Mouse (Mus musculus): Measurements from ENCODE around the gene Lrrc1. TPM values are rescaled to one million over a fixed set of nuclear protein-coding genes. Genes with fewer than 3 reads are reported as not detected.

The Lrrc1 gene
- total and polyA plus RNA-seq, 3 experiments = 13.3 to 21.5 (median 13.8) TPM

DNA sequence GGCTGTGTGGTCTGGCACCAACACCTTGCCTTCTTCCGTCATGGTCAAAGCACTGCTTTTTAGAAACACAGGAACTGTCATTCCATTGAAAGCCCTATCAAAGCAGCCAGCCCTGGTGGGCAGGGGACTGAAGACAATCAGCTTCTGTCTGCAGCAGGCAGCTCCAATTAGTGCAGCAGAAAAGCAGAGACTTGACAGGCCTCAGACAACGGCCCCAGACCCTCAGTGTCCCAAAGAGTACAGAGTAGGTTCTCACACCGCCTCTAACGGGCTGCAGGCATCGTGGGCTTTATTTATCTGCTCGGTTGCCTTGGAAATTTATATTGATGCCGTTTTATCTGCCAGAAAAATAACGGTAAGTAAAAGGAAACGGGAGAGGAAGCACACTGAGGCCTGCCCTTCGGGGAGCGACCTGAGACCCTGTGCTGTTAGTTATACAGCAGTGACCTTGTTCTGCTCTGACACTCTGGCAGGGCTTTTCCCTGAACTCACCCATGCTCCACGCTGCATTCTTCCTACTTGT, 48.1 kb downstream of the Lrrc1 start:
- H3K4me3 ChIP-seq = no peak overlapping the region
- WGBS = 24% methylated on average over 12 of the region's 12 CpGs
- intact Hi-C loops (cut with DNase I) = no loop called here
- 0 out of 2 replicates have a peak, but pooled peaks cover 4% of the 10 kb centered on the region for H3K79me2 ChIP-seq (replicated peaks; ENCODE audit: control insufficient read depth, insufficient read depth, low read length)
- H3K27ac ChIP-seq = no peak overlapping the region; the same call in 1 of the 2 replicates
- no peak overlapping the region for H3K9ac ChIP-seq (ENCODE audit: low read depth, low read length)
- peaks cover 9% of the 10 kb centered on the region for H3K4me1 ChIP-seq (ENCODE audit: control insufficient read depth, insufficient read depth, low read length)
- no peaks in the 10 kb centered on the region; the same call in 1 of the 2 replicates for H3K36me3 ChIP-seq (ENCODE audit: control insufficient read depth, insufficient read depth, low read length)
- DNase-seq = no peak
- TF ChIP-seq EP300 (IDR thresholded peaks at IDR 0.05; ENCODE audit: insufficient read depth, low read depth, low read length) (no peak), POLR2A (IDR thresholded peaks at IDR 0.05; ENCODE audit: insufficient read depth, low read depth, low read length) (no peak), CTCF (IDR thresholded peaks at IDR 0.05) (no peak)
- no peaks in the 10 kb centered on the region for H3K27me3 ChIP-seq (ENCODE audit: control insufficient read depth, insufficient read depth, low read length)

DNA sequence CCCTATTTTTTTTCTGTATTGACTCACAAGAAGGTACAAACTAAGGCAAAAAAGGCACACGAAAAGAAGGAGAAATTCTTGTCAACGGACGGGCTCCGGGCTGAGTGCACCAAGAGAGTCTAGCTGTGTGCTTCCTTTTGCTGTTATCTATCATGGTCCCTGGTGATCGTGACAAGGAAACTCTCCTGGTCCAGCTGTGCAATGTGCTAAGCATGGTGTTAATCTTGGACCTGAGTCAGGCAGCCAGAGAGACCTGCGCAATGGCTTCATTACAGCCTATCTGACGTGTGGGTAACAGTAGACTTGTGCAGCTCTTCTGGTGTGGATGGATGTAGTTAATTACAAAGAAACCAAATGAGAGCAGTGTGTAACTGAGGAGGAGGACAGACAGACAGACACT, 50.4 kb downstream of the Lrrc1 start:
- peaks cover 9% of the 10 kb centered on the region for H3K4me1 ChIP-seq (ENCODE audit: control insufficient read depth, insufficient read depth, low read length)
- WGBS = 65% methylated on average over 7 of the region's 7 CpGs
- no peak overlapping the region for H3K9ac ChIP-seq (ENCODE audit: low read depth, low read length)
- intact Hi-C loops (cut with DNase I) = no loop called here
- DNase-seq = no peak
- H3K27me3 ChIP-seq (ENCODE audit: control insufficient read depth, insufficient read depth, low read length) = no peaks in the 10 kb centered on the region
- H3K79me2 ChIP-seq (replicated peaks; ENCODE audit: control insufficient read depth, insufficient read depth, low read length) = 0 out of 2 replicates have a peak, but pooled peaks cover 1% of the 10 kb centered on the region
- no peak for TF ChIP-seq EP300 (IDR thresholded peaks at IDR 0.05; ENCODE audit: insufficient read depth, low read depth, low read length)
- TF ChIP-seq CTCF (IDR thresholded peaks at IDR 0.05) = no peak
- TF ChIP-seq POLR2A (IDR thresholded peaks at IDR 0.05; ENCODE audit: insufficient read depth, low read depth, low read length) = no peak
- no peak overlapping the region for H3K27ac ChIP-seq
- H3K36me3 ChIP-seq (ENCODE audit: control insufficient read depth, insufficient read depth, low read length) = no peaks in the 10 kb centered on the region; the same call in 1 of the 2 replicates
- no peak overlapping the region for H3K4me3 ChIP-seq

DNA sequence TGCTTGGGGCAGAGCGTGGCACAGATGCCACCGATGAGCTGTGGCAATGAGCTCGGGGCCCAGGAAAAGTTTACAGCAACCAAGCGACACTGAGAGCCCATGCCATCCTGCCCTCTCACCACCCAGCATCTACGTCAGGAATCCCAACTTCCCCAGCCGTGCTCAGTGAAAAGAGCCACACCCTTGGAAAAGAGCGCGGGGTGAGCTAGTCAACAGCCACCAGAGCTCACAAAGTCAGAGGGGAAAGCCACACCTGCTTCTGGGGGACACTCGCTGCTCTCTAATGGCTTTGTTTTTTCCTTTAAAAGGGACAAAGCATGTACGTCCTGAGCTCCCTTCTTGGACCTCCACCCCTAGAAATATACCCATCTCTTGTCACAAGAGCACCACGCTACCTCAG, 56.1 kb downstream of the Lrrc1 start:
- Histone ChIP-seq H3K4me1 (ENCODE audit: control insufficient read depth, insufficient read depth, low read length) (no peaks in the 10 kb centered on the region), H3K36me3 (ENCODE audit: control insufficient read depth, insufficient read depth, low read length) (no peaks in the 10 kb centered on the region), H3K4me3 (no peak overlapping the region), H3K79me2 (replicated peaks; ENCODE audit: control insufficient read depth, insufficient read depth, low read length) (no peaks in the 10 kb centered on the region; the same call in 1 of the 2 replicates), H3K27ac (no peak overlapping the region), H3K27me3 (ENCODE audit: control insufficient read depth, insufficient read depth, low read length) (no peaks in the 10 kb centered on the region), H3K9ac (ENCODE audit: low read depth, low read length) (no peak overlapping the region)
- TF ChIP-seq POLR2A (IDR thresholded peaks at IDR 0.05; ENCODE audit: insufficient read depth, low read depth, low read length) (no peak), EP300 (IDR thresholded peaks at IDR 0.05; ENCODE audit: insufficient read depth, low read depth, low read length) (no peak), CTCF (IDR thresholded peaks at IDR 0.05) (no peak)
- 82% methylated on average over 11 of the region's 11 CpGs for WGBS
- no peak for DNase-seq
- intact Hi-C loops (cut with DNase I) = no loop called here

DNA sequence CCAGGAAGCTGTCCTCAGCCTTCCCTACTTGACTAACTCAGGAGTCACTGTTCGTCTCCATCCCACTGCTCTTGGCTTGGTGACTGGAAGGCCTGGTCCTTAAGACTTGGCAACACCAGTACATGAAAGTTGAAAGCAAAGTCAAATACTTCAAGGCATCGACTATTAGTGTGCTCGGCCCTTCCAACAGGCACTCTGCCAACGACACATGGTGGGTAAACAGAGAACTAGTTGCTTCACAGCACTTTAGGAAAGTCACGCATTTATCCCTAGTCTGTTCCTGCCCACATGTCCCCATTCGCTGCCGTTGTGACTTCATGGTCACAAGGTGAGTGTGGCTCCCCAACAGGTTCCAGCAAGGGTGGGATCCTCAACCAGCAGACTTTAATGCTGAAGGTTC, 57.2 kb downstream of the Lrrc1 start:
- 69% methylated on average over 7 of the region's 7 CpGs for WGBS
- no peak for DNase-seq
- TF ChIP-seq CTCF (IDR thresholded peaks at IDR 0.05) (no peak), EP300 (IDR thresholded peaks at IDR 0.05; ENCODE audit: insufficient read depth, low read depth, low read length) (no peak), POLR2A (IDR thresholded peaks at IDR 0.05; ENCODE audit: insufficient read depth, low read depth, low read length) (no peak)
- H3K4me3 ChIP-seq = no peak overlapping the region
- intact Hi-C loops (cut with DNase I) = no loop called here
- no peaks in the 10 kb centered on the region for H3K27me3 ChIP-seq (ENCODE audit: control insufficient read depth, insufficient read depth, low read length)
- no peak overlapping the region for H3K27ac ChIP-seq
- no peaks in the 10 kb centered on the region; the same call in 1 of the 2 replicates for H3K79me2 ChIP-seq (replicated peaks; ENCODE audit: control insufficient read depth, insufficient read depth, low read length)
- H3K36me3 ChIP-seq (ENCODE audit: control insufficient read depth, insufficient read depth, low read length) = no peaks in the 10 kb centered on the region
- no peaks in the 10 kb centered on the region for H3K4me1 ChIP-seq (ENCODE audit: control insufficient read depth, insufficient read depth, low read length)
- no peak overlapping the region for H3K9ac ChIP-seq (ENCODE audit: low read depth, low read length)

DNA sequence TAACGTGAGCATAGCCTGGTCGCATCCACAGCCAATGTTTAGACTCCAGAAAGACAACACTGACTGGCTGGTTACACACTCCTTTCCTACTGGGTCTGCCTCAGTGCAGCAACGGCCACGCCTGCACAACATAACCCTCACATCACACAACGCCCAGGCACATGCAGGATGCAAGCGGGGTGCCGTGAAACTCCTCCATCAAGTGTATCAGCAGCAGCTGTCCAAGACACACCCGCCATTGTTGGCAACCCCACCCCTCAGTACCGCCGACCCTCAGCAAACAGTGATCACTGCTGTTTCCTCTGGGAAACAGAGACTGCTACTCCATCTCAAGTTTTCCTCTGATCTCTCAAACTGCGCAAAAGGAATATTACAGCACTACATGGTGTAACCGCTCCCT, 58.8 kb downstream of the Lrrc1 start:
- 66% methylated on average over 12 of the region's 12 CpGs for WGBS
- H3K79me2 ChIP-seq (replicated peaks; ENCODE audit: control insufficient read depth, insufficient read depth, low read length) = no peaks in the 10 kb centered on the region; the same call in 1 of the 2 replicates
- DNase-seq = no peak
- H3K4me3 ChIP-seq = no peak overlapping the region
- H3K27me3 ChIP-seq (ENCODE audit: control insufficient read depth, insufficient read depth, low read length) = no peaks in the 10 kb centered on the region
- H3K9ac ChIP-seq (ENCODE audit: low read depth, low read length) = no peak overlapping the region
- no peak overlapping the region for H3K27ac ChIP-seq
- TF ChIP-seq EP300 (IDR thresholded peaks at IDR 0.05; ENCODE audit: insufficient read depth, low read depth, low read length) (no peak), POLR2A (IDR thresholded peaks at IDR 0.05; ENCODE audit: insufficient read depth, low read depth, low read length) (no peak), CTCF (IDR thresholded peaks at IDR 0.05) (no peak)
- H3K4me1 ChIP-seq (ENCODE audit: control insufficient read depth, insufficient read depth, low read length) = peaks cover 2% of the 10 kb centered on the region
- H3K36me3 ChIP-seq (ENCODE audit: control insufficient read depth, insufficient read depth, low read length) = no peaks in the 10 kb centered on the region
- intact Hi-C loops (cut with DNase I) = no loop called here

DNA sequence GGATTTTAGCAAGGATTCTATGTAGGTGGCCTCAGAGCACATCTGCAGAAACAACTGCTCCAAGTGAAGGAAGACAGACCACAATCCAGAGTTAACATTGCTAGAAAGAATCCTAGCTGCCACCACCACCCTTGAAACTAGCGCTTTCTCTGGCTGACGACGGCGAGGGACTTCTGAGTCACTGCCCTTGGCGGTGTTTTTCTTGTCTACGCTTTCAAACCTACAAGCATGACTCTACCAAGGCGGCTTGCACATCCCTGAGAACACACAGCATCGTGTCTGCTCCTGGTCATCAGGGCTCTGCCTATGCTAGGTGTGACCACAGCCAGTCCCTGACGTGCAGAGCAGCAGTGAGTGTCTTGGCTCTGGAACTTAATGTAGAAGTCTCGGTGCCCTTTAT, 59.9 kb downstream of the Lrrc1 start:
- no peak for TF ChIP-seq EP300 (IDR thresholded peaks at IDR 0.05; ENCODE audit: insufficient read depth, low read depth, low read length)
- no peak for TF ChIP-seq POLR2A (IDR thresholded peaks at IDR 0.05; ENCODE audit: insufficient read depth, low read depth, low read length)
- no peak for TF ChIP-seq CTCF (IDR thresholded peaks at IDR 0.05)
- peaks cover 5% of the 10 kb centered on the region for H3K4me1 ChIP-seq (ENCODE audit: control insufficient read depth, insufficient read depth, low read length)
- intact Hi-C loops (cut with DNase I) = no loop called here
- H3K79me2 ChIP-seq (replicated peaks; ENCODE audit: control insufficient read depth, insufficient read depth, low read length) = no peaks in the 10 kb centered on the region; the same call in 1 of the 2 replicates
- H3K9ac ChIP-seq (ENCODE audit: low read depth, low read length) = no peak overlapping the region
- H3K27me3 ChIP-seq (ENCODE audit: control insufficient read depth, insufficient read depth, low read length) = no peaks in the 10 kb centered on the region
- 81% methylated on average over 10 of the region's 10 CpGs for WGBS
- H3K27ac ChIP-seq = no peak overlapping the region
- DNase-seq = no peak
- no peaks in the 10 kb centered on the region for H3K36me3 ChIP-seq (ENCODE audit: control insufficient read depth, insufficient read depth, low read length)
- no peak overlapping the region for H3K4me3 ChIP-seq

All from heart, adult 2 months (tissue).